Comparison of ENCODE assay signal across 8 mouse cellular contexts in the genomic region with DNA sequence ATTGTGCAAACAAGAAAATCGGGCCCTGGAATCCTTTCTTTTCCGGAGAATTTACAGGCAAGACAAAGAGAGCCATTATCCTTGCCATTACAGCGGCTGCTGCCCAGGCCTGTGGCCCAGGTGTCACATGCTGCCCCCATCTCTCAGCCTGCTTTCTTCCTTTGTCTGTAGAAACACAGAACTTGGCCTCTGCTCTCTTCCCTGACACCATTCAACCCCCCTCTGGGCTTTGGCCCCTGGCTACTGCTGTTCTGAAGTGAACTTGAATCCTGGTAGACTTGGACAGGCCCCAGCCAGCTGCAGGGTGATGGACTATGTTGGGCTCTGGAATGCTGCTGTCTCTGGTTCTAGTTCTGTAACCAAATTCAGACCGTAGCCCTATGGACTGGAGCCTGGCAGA.
DNase-seq lines count a peak whose midpoint lies in the region; ATAC-seq lines count a peak whose summit lies in the region.
"Had no signal": no experiment of that assay in that cellular context is flagged by ENCODE, and none has a peak within 500 bp of the region (broad histone marks: within the 10 kb centered on the region; RNA-seq: fewer than 3 reads in every experiment).

No protein-coding gene starts in this region.

- H3K36me3 ChIP-seq in lung, embryonic 15.5 days, result no peaks in the 10 kb centered on the region
- H3K36me3 ChIP-seq in embryonic facial prominence, embryonic 11.5 days (replicated peaks; ENCODE audit: control insufficient read depth, insufficient read depth, low read depth, low read length), result no peaks in the 10 kb centered on the region
- H3K36me3 ChIP-seq in hindbrain, embryonic 11.5 days (ENCODE audit: control insufficient read depth, insufficient read depth, low read length), result no peaks in the 10 kb centered on the region
- H3K36me3 ChIP-seq in midbrain, embryonic 15.5 days (replicated peaks), result no peaks in the 10 kb centered on the region

- peaks cover 18% of the 10 kb centered on the region for H3K4me1 ChIP-seq in lung, embryonic 15.5 days
- no peaks in the 10 kb centered on the region for H3K4me1 ChIP-seq in embryonic facial prominence, embryonic 11.5 days (ENCODE audit: control insufficient read depth, insufficient read depth, low read length)
- H3K4me1 ChIP-seq in hindbrain, embryonic 11.5 days (replicated peaks; ENCODE audit: control insufficient read depth, insufficient read depth, low read length), result no peaks in the 10 kb centered on the region
- H3K4me1 ChIP-seq in midbrain, embryonic 15.5 days, result no peaks in the 10 kb centered on the region

- no peak for DNase-seq in lung, postnatal 25 days (ENCODE audit: low spot score)
- peak; percentile 19 for DNase-seq in embryonic facial prominence, embryonic 11.5 days (ENCODE audit: low spot score)
- DNase-seq in hindbrain, embryonic 11.5 days (ENCODE audit: low spot score), result peak; percentile 40
- DNase-seq in testis, postnatal 10 days (ENCODE audit: low spot score), result no peak

- no peak for ATAC-seq in lung, embryonic 15.5 days (ENCODE audit: borderline replicate concordance, extremely low read depth, low FRiP score, low TSS enrichment)
- peak; percentile 39; the same call in 1 of the 2 replicates for ATAC-seq in embryonic facial prominence, embryonic 11.5 days (replicated peaks; ENCODE audit: insufficient number of reproducible peaks, low FRiP score, low TSS enrichment, low read depth)
- ATAC-seq in hindbrain, embryonic 11.5 days (ENCODE audit: low FRiP score), result no peak
- ATAC-seq in midbrain, embryonic 15.5 days (replicated peaks), result peak; percentile 20; the same call in 1 of the 2 replicates
- ATAC-seq in erythroid progenitor cell, adult 5-6 weeks (replicated peaks; ENCODE audit: low FRiP score, poor library complexity, severe bottlenecking), result no peak

- no peaks in the 10 kb centered on the region for H3K27me3 ChIP-seq in lung, embryonic 15.5 days
- no peaks in the 10 kb centered on the region for H3K27me3 ChIP-seq in embryonic facial prominence, embryonic 11.5 days (ENCODE audit: control insufficient read depth, insufficient read depth, low read length)
- H3K27me3 ChIP-seq in hindbrain, embryonic 11.5 days (ENCODE audit: control insufficient read depth, insufficient read depth, low read length), result no peaks in the 10 kb centered on the region
- H3K27me3 ChIP-seq in midbrain, embryonic 15.5 days (replicated peaks), result no peaks in the 10 kb centered on the region

- 49% methylated on average over 4 of the region's 4 CpGs for WGBS in lung, embryonic 15.5 days
- 23% methylated on average over 4 of the region's 4 CpGs for WGBS in embryonic facial prominence, embryonic 11.5 days
- WGBS in hindbrain, embryonic 11.5 days, result 33% methylated on average over 4 of the region's 4 CpGs
- 22% methylated on average over 4 of the region's 4 CpGs for WGBS in midbrain, embryonic 15.5 days

- H3K4me3 ChIP-seq in lung, embryonic 15.5 days, result no peak overlapping the region
- H3K4me3 ChIP-seq in embryonic facial prominence, embryonic 11.5 days (ENCODE audit: low read depth, low read length), result no peak overlapping the region
- no peak overlapping the region for H3K4me3 ChIP-seq in hindbrain, embryonic 11.5 days (ENCODE audit: low read depth, low read length)
- H3K4me3 ChIP-seq in midbrain, embryonic 15.5 days, result no peak overlapping the region
- H3K4me3 ChIP-seq: myocyte had no signal

- no peaks in the 10 kb centered on the region for H3K9me3 ChIP-seq in lung, embryonic 15.5 days
- H3K9me3 ChIP-seq in embryonic facial prominence, embryonic 11.5 days (replicated peaks; ENCODE audit: control insufficient read depth, low read length), result no peaks in the 10 kb centered on the region
- no peaks in the 10 kb centered on the region for H3K9me3 ChIP-seq in hindbrain, embryonic 11.5 days (ENCODE audit: control insufficient read depth, low read length)
- no peaks in the 10 kb centered on the region for H3K9me3 ChIP-seq in midbrain, embryonic 15.5 days

- H3K4me2 ChIP-seq in lung, embryonic 15.5 days, result no peak overlapping the region
- no peak overlapping the region for H3K4me2 ChIP-seq in embryonic facial prominence, embryonic 11.5 days (ENCODE audit: low read depth, low read length)
- no peak overlapping the region for H3K4me2 ChIP-seq in hindbrain, embryonic 11.5 days (replicated peaks; ENCODE audit: low read depth, low read length)
- no peak overlapping the region for H3K4me2 ChIP-seq in midbrain, embryonic 15.5 days

- no peak overlapping the region for H3K9ac ChIP-seq in lung, embryonic 15.5 days
- H3K9ac ChIP-seq in embryonic facial prominence, embryonic 11.5 days (replicated peaks; ENCODE audit: low read length), result no peak overlapping the region
- H3K9ac ChIP-seq in hindbrain, embryonic 11.5 days (ENCODE audit: low read depth, low read length), result no peak overlapping the region
- no peak overlapping the region for H3K9ac ChIP-seq in midbrain, embryonic 15.5 days

- H3K27ac ChIP-seq in lung, embryonic 15.5 days, result peak overlapping the region; percentile 18; the same call in 1 of the 2 replicates
- H3K27ac ChIP-seq in embryonic facial prominence, embryonic 11.5 days (replicated peaks; ENCODE audit: low read depth, low read length), result no peak overlapping the region
- H3K27ac ChIP-seq in hindbrain, embryonic 11.5 days (ENCODE audit: low read depth, low read length), result no peak overlapping the region
- H3K27ac ChIP-seq in midbrain, embryonic 15.5 days, result no peak overlapping the region

Comparison
In these comparisons a context has a peak if more than half of its experiments do, and no peak if none do; other contexts are left out.
1. ATAC-seq: peak in embryonic facial prominence, embryonic 11.5 days (single experiment) and midbrain, embryonic 15.5 days (single experiment); none in lung, embryonic 15.5 days (single experiment), hindbrain, embryonic 11.5 days (single experiment) and erythroid progenitor cell, adult 5-6 weeks (single experiment).
2. DNase-seq: peak in embryonic facial prominence, embryonic 11.5 days (single experiment) and hindbrain, embryonic 11.5 days (single experiment); none in lung, postnatal 25 days (single experiment) and testis, postnatal 10 days (single experiment).